Mouse (Mus musculus): ENCODE measurements around the gene Tmem51.

DNA sequence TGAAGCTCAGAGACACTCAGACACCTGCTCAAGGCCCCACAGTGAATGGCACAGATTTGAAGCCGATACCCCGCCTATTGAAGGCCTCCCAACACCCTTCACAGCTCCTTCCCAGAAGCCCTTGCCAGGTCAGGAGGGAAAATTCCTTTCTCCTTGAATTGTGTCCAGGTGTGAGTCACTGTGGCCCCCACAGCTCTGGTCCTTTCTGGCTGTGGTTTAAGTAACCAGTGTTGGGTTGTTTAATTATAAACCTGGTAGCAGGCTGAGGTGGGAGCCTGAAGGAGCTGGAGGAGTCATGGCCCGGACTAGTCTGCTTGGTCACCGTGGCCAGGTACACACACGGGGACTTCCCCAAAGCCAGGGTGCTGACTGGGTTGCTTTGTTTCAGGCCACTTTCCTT, 37.1 kb downstream of the Tmem51 start:
- TF ChIP-seq ZNF384 (IDR thresholded peaks at IDR 0.05; ENCODE audit: low read depth, low read length) (no peak), ZC3H11A (IDR thresholded peaks at IDR 0.05; ENCODE audit: borderline replicate concordance, low read depth, low read length) (no peak), CHD2 (IDR thresholded peaks at IDR 0.05; ENCODE audit: low read depth, low read length) (no peak), MAFK (IDR thresholded peaks at IDR 0.05; ENCODE audit: insufficient read depth, low read depth, low read length) (no peak), HCFC1 (IDR thresholded peaks at IDR 0.05; ENCODE audit: borderline replicate concordance, insufficient read depth, low read length) (no peak)
